Mouse (Mus musculus): Measurements from ENCODE around the gene Dcst1. TPM values are rescaled to one million over a fixed set of nuclear protein-coding genes. Genes with fewer than 3 reads are reported as not detected.
A peak's percentile ranks its signal among the peaks of the same experiment; 100 is the strongest.

Gene Dcst1
- polyA plus RNA-seq, 1 experiment from 2014 or later: 0.15 TPM

DNA sequence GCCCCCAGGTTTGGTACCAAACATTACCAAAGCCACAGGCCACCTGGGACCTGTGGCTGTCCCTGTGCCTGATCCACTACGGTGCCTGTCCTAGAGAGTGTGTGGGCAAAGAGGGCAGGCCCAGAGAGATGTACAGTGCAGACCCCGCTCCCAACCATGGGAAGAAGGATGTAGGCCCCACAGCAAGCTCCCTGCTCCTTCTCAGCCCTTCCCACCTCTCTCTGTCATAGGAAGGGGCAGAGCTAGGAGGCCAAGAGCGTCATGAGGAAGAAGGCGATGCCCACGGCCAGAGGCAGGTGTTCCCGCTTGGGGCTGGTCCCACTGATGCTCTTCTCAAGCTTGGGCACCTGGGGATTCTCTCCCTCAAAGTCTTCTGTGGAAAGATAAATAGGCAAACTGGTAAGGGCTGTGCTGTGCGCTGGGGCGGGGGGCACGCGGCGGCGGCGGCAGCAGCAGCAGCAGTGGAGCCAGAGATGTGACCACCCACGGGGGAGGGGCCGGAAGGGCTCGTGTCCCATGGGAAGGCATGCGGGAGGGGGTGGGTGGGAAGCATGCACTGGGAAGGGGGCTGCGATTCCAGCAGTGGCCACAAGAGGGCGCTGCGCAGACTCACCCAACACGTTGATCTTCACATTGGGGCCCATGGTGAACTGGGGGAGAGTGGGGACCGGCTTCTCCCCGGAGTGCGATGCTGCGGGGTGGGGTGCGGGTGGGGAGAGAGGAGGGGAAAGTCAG, 49.7 kb downstream of the Dcst1 start:
- DNase-seq (peak; percentile 85), ATAC-seq (peak; percentile 38; the same call in 1 of the 2 replicates)
- Histone ChIP-seq H3K4me1 (ENCODE audit: insufficient read depth) (peaks cover 22% of the 10 kb centered on the region), H3K27me3 (ENCODE audit: insufficient read depth, low read length) (peaks cover 44% of the 10 kb centered on the region), H3K4me3 (ENCODE audit: low read depth, low read length) (peak overlapping the region; percentile 25), H3K9ac (replicated peaks) (no peak overlapping the region), H3K4me2 (ENCODE audit: low read depth, low read length) (peak overlapping the region; percentile 64), H3K27ac (ENCODE audit: low read depth) (no peak overlapping the region), H3K9me3 (ENCODE audit: low read length) (no peaks in the 10 kb centered on the region), H3K36me3 (replicated peaks; ENCODE audit: insufficient read depth, low read length) (no peaks in the 10 kb centered on the region)
- 7% methylated on average over 22 of the region's 26 CpGs for WGBS (ENCODE audit: insufficient replicate concordance)
- TF ChIP-seq CTCF (IDR thresholded peaks at IDR 0.05; ENCODE audit: low read depth) (peak; percentile 88), EP300 (IDR thresholded peaks at IDR 0.05; ENCODE audit: low read depth) (no peak)

DNA sequence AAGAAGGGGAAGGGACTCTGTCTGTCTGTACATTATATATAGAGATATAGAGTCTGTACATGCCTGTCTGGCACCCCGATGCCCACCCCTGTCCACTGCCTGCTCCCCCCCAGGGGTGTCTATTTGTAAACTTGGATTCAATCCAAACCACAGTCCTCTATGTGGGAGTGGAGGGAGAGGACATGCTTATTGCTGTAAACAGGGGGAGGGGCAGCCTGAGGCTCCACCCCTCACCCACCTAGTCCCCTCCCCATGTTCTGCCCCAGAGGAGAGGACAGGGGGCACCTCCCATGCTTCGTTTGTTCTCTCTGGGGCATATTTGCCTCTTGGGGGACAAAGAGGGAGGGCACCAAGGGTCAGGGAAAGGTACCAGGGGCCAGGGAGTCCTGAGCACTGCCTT, 50.3 kb downstream of the Dcst1 start:
- Histone ChIP-seq H3K9ac (replicated peaks) (no peak overlapping the region), H3K36me3 (replicated peaks; ENCODE audit: insufficient read depth, low read length) (no peaks in the 10 kb centered on the region), H3K4me1 (ENCODE audit: insufficient read depth) (peaks cover 21% of the 10 kb centered on the region), H3K27ac (ENCODE audit: low read depth) (no peak overlapping the region), H3K27me3 (ENCODE audit: insufficient read depth, low read length) (peaks cover 38% of the 10 kb centered on the region), H3K9me3 (ENCODE audit: low read length) (no peaks in the 10 kb centered on the region), H3K4me3 (ENCODE audit: low read depth, low read length) (no peak overlapping the region), H3K4me2 (ENCODE audit: low read depth, low read length) (no peak overlapping the region)
- ATAC-seq (no peak), DNase-seq (no peak)
- TF ChIP-seq CTCF (IDR thresholded peaks at IDR 0.05; ENCODE audit: low read depth): no peak
- no peak for TF ChIP-seq EP300 (IDR thresholded peaks at IDR 0.05; ENCODE audit: low read depth)
- 47% methylated on average over 2 of the region's 2 CpGs for WGBS (ENCODE audit: insufficient replicate concordance)

DNA sequence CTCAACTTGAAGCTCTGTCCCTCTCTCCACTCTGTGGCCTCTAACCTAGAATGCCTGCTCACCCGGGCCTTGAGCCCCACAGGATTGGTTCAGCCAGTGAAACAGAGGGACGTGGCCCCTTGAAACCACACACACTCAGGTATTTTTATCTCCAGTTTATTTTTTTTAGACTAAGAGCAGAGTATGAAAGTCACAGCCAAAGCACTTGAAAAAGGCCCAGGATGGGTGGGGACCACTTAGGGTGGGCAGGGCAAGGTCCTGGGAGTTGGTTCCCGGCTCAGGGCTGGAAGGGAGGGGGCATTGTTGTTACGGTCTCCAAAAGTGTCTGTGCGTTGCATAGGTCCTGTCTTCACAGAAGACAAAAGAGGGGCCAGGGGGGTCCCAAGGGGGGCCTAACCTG, 50.7 kb downstream of the Dcst1 start:
- Histone ChIP-seq H3K4me1 (ENCODE audit: insufficient read depth) (peaks cover 17% of the 10 kb centered on the region), H3K27ac (ENCODE audit: low read depth) (no peak overlapping the region), H3K4me2 (ENCODE audit: low read depth, low read length) (no peak overlapping the region), H3K9ac (replicated peaks) (no peak overlapping the region), H3K27me3 (ENCODE audit: insufficient read depth, low read length) (peaks cover 34% of the 10 kb centered on the region), H3K9me3 (ENCODE audit: low read length) (no peaks in the 10 kb centered on the region), H3K4me3 (ENCODE audit: low read depth, low read length) (no peak overlapping the region), H3K36me3 (replicated peaks; ENCODE audit: insufficient read depth, low read length) (no peaks in the 10 kb centered on the region)
- DNase-seq: no peak
- 68% methylated on average over 5 of the region's 5 CpGs for WGBS (ENCODE audit: insufficient replicate concordance)
- no peak for TF ChIP-seq CTCF (IDR thresholded peaks at IDR 0.05; ENCODE audit: low read depth)
- ATAC-seq: no peak

DNA sequence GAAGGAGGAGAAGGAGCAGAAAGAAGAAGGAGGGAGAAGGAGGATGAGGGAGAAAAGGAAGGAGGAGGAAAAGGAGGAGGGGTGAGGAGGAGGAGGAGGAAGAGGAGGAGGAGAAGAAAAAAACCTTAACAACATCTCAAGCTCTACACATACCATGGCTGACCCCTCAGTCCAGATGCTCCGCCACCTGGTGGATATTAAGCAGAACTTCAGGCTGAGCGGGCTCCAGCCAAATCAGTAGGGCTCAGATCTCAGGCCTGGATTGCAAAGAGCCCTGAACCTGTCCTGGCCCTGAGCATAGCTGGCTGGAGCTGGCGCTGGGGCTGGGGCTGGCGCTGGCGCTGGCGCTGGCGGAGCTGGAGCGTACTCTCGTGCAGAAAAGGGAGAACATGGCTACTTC, 57.0 kb downstream of the Dcst1 start:
- Histone ChIP-seq H3K9me3 (ENCODE audit: low read length) (no peaks in the 10 kb centered on the region), H3K9ac (replicated peaks) (no peak overlapping the region), H3K4me3 (ENCODE audit: low read depth, low read length) (no peak overlapping the region), H3K27me3 (ENCODE audit: insufficient read depth, low read length) (no peaks in the 10 kb centered on the region), H3K36me3 (replicated peaks; ENCODE audit: insufficient read depth, low read length) (no peaks in the 10 kb centered on the region), H3K27ac (ENCODE audit: low read depth) (no peak overlapping the region), H3K4me1 (ENCODE audit: insufficient read depth) (peaks cover 5% of the 10 kb centered on the region), H3K4me2 (ENCODE audit: low read depth, low read length) (no peak overlapping the region)
- TF ChIP-seq EP300 (IDR thresholded peaks at IDR 0.05; ENCODE audit: low read depth): no peak
- TF ChIP-seq CTCF (IDR thresholded peaks at IDR 0.05; ENCODE audit: low read depth): peak; percentile 88
- ATAC-seq: peak; percentile 56
- peak; percentile 73 for DNase-seq
- 6% methylated on average over 9 of the region's 9 CpGs for WGBS (ENCODE audit: insufficient replicate concordance)

DNA sequence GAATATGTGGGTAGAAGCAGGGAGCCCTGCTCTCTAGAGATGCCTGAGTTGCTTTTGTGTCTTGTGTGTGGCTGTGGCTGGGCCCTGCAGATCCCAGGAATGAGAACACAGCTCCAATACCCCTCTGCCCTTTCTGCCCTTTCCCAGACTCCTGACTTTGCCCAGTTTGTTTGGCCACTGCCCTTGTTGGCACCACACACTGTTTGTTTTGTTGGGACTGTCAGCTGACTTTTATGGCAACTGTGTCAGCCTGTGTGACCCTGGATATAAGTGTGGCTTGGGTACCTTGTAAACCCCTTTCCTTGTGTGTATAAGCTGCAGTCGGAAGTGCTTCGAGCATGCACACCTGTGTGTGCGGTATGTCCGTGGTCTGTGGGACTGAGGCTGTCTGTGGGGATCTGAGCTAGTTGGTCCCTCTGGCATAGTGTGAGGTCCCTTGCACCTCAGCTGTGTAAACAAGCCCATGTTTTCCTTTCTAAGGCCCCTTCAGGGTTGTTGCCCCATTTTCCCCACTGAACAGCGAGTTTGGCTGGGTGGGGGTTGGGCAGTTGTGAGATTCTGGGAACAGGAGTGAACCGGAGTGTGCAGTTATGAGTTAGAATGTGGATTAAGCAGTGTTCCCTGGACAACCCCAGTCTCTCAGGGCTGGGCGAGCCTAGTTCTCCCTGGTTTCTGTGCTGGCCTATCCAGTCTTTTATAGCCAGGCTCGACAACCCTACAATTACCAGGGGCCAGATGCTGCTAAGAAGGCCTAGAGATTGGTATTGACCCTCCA, 59.3 kb downstream of the Dcst1 start:
- WGBS (ENCODE audit: insufficient replicate concordance): 65% methylated on average over 8 of the region's 8 CpGs
- no peaks in the 10 kb centered on the region for H3K36me3 ChIP-seq (replicated peaks; ENCODE audit: insufficient read depth, low read length)
- no peak overlapping the region for H3K4me3 ChIP-seq (ENCODE audit: low read depth, low read length)
- TF ChIP-seq EP300 (IDR thresholded peaks at IDR 0.05; ENCODE audit: low read depth) (no peak), CTCF (IDR thresholded peaks at IDR 0.05; ENCODE audit: low read depth) (no peak)
- no peaks in the 10 kb centered on the region for H3K9me3 ChIP-seq (ENCODE audit: low read length)
- H3K27me3 ChIP-seq (ENCODE audit: insufficient read depth, low read length): no peaks in the 10 kb centered on the region
- DNase-seq (no peak), ATAC-seq (peak; percentile 83)
- H3K4me2 ChIP-seq (ENCODE audit: low read depth, low read length): no peak overlapping the region
- peaks cover 5% of the 10 kb centered on the region for H3K4me1 ChIP-seq (ENCODE audit: insufficient read depth)
- H3K9ac ChIP-seq (replicated peaks): peak overlapping the region; percentile 34
- peak overlapping the region; percentile 55 for H3K27ac ChIP-seq (ENCODE audit: low read depth)

DNA sequence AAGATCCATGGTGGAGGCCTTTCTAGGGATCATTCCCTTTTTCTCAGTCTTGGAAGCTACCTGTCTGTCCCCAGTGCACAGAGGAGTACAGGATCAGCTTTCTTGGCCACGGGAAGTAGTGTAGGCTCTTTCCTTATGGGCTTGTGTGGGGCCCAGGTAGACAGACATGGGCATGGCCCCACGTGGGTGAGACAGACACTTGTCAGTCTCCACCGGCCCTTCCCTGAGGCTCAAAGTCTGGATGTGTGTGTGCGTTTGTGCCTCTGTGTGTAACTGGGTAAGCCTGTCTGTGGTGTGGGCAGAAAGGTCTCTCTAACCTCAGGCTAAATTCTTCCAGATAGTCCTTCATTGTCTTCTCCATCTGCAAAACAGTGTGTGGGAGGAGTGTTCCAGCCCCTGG, 59.9 kb downstream of the Dcst1 start:
- DNase-seq (no peak), ATAC-seq (no peak)
- no peak for TF ChIP-seq CTCF (IDR thresholded peaks at IDR 0.05; ENCODE audit: low read depth)
- no peak for TF ChIP-seq EP300 (IDR thresholded peaks at IDR 0.05; ENCODE audit: low read depth)
- Histone ChIP-seq H3K27ac (ENCODE audit: low read depth) (peak overlapping the region; percentile 55), H3K4me2 (ENCODE audit: low read depth, low read length) (no peak overlapping the region), H3K9me3 (ENCODE audit: low read length) (no peaks in the 10 kb centered on the region), H3K9ac (replicated peaks) (peak overlapping the region; percentile 34), H3K27me3 (ENCODE audit: insufficient read depth, low read length) (0 out of 2 replicates have a peak, but pooled peaks cover 2% of the 10 kb centered on the region), H3K4me1 (ENCODE audit: insufficient read depth) (peaks cover 5% of the 10 kb centered on the region), H3K36me3 (replicated peaks; ENCODE audit: insufficient read depth, low read length) (no peaks in the 10 kb centered on the region), H3K4me3 (ENCODE audit: low read depth, low read length) (no peak overlapping the region)
- 60% methylated on average over 4 of the region's 4 CpGs for WGBS (ENCODE audit: insufficient replicate concordance)
